Mouse (Mus musculus): Measurements from ENCODE around the gene Prrc2a.
"Not testable (repeated sequence)": the region's sequence is repeated elsewhere in the genome, so short reads cannot be mapped to it uniquely, and the experiment has no call there.

Gene Prrc2a

DNA sequence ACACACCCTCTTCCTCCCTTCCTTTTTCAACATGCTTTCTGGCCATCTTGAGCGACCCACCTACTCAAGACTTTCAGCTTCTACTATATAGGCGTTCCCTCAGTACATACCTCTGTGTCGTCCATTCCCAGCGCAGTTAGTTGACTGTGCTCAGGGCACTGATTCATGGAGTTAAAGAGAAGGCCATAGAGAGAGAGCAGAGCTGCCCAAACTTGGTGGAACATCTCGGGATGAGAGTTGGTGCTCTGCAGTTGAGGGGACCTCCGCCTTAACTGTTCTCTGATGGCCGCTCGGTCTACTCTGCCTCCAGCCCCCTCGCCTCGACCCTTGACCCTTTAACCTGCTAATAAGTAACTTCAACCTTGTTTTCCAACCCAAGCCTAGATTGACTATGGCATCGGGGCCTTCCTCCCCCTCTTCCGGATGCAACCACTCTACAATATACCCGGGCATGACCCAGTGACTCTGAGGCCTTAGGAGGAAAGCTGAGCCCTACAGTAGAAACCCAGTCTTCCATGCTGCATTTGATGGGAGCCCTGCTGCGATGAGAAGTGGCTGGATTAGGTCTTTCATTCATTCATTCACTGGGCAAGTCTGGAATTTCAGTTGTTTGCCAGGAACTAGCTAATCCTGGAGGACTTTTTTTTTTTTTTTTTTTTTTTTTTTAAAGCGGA is 33.1 kb downstream of the Prrc2a start, which contains the start of gene Apom:
TSS of gene Apom (minus strand) at position 551 of the 674 bp plus-strand sequence.
- no peak for DNase-seq

DNA sequence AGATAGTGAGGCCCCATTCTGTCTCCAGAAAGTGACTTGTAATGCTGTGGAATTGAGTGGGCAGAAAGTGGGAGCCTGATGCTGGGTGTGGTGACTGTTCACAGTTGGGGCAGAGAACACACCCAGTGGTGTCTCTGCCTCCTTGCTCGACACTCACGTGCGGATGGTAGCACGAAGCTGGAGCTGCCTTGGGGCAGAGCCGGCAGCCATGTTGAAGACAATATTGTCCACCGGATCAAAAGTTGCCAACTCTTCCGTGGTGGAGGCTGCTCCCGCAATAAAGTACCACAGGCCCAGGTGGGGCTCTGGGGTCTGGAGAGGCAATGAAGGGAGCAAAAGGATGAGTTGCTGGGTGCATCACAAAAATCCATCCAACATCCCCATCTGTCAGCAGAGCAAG is 33.7 kb downstream of the Prrc2a start:
- DNase-seq: no peak

DNA sequence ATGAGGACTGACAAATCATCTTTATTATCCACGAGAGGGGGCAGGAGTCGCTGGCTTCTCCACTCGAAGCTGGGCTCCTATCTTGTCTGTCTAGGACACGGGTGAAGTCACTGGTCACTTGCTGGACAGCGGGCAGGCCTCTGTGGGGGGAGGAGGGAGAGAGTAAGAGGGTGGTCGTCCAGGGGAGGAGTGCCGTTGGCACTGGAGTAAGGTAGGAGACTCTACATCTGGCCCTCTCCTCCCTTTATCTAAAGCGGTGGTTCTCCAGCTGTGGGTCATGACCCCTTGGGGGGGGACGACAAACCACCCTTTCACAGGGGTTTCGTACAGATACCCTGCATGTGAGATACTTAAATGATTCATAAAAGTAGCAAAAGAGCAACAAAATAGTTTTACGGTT is 35.7 kb downstream of the Prrc2a start:
- no peak for DNase-seq

DNA sequence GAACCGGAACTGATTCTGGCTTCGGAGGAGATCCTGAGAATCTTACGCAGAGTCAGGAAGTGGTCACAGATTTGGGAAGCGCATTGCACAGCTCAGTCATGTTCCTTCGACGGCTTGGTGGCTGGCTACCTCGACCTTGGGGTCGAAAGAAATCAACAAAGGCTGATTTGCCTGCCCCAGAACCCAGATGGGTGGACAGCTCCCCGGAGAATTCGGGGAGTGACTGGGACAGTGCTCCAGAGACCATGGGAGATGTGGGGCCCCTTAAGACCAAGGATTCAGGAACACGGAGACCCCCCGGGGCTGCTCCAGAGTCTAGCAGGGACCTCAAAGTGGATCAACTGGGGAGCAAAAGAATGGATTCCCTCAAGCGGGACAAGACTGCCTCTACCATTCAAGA is 37.7 kb downstream of the Prrc2a start:
- no peak for DNase-seq

GRCm38 (mm10) chr17:35126206-35126611 is 38.5 kb downstream of the Prrc2a start, which contains the start of gene D17H6S53E:
Gene D17H6S53E, plus strand, starts transcription at chr17:35126373.
- peak; percentile 61 for DNase-seq

- DNase-seq: no peak
Observed at GRCm38 (mm10) chr17:35125578-35125977, 39.1 kb downstream of the Prrc2a start.

DNA sequence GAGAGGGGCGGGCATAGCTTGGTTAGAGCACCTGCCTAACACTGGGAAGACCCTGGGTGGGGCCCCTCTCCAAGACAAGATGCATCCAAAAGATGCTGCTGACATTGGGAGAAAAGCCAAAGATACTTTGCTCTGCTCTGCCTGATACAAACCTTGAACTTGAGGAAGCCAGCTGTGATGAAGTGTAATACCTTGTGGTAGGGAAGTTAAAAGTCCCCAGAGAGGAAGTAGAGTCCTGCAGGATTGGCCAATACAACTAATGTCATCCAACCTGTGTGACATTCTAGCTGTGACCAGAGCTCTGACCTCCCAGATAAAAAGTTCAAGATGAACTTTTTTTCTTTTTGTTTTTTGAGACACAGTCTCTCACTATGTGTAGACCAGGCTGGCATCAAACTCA is 39.6 kb downstream of the Prrc2a start:
- DNase-seq: no peak

DNA sequence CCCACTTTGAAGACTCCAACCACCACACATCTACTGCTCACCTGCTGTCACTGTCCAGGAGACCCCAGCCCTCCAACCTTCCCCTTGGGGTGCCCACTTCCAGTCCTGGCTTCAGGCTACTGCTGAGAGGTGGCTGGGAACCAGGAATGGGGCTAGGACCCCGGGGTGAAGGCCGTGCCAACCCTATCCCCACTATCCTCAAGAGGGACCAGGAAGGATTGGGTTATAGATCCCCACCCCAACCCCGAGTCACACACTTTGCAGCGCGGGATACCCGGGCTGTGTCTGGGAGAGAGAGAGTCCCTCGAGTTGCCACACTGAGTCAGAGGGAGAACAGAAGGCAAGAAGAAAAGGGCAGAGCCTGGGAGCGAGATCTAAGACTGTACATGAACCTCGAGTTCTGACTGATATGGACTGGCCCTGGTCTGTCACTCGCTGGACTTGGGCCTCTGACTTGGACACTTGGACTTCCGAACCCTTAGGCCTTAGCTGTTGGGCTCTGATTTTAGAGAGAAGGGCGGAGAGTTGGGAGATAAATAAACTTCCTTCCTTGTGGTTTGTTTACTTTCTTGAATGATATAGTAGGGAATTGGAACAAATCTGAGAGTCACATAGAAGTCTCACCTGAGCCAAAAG is 40.3 kb downstream of the Prrc2a start:
- not testable (repeated sequence) for DNase-seq

DNA sequence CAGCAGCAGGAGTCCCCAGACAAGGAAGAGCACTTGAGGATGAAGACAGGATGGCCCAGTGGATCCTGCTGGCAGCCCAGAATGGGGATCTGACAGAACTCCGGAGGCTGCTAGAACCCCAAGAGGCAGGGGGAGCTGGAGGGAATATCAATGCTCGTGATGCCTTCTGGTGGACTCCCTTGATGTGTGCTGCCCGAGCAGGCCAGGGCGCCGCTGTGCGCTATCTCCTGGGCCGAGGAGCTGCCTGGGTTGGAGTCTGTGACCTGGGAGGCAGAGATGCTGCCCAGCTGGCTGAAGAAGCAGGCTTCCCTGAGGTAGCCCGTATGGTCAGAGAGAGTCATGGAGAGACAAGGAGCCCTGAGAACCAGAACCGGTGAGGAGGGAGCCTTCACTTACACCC is 41.4 kb downstream of the Prrc2a start:
- DNase-seq: not testable (repeated sequence)

GRCm38 (mm10) chr17:35121871-35122303 is 42.8 kb downstream of the Prrc2a start, which contains the start of gene Csnk2b:
Gene Csnk2b, minus strand, starts transcription at chr17:35122053.
- peak; percentile 69 for DNase-seq

- peak; percentile 97 for DNase-seq
Observed at GRCm38 (mm10) chr17:35121143-35121799, 43.4 kb downstream of the Prrc2a start, which contains the start of gene Gpank1. Gene Gpank1, plus strand, starts transcription at chr17:35121455.

DNA sequence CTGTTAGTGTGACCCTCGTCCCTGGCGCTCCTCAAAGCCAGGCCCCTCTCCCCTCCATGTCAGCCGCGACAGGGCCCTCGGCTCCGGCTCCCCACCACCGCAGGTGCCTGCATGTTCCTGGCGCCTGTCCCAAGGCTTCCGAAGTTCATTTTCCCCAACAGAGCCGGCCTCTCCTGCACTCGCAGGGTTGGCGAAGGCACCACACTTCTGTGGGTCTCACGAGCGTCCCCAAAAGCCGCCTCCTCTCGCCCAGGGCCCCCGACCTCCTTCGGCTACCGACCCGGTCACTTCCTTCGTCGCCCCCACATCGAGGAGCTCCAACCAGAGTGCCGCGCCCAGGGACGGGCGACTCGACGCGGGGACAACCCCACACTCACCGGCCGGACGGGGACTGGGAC is 44.0 kb downstream of the Prrc2a start:
- DNase-seq: no peak

DNA sequence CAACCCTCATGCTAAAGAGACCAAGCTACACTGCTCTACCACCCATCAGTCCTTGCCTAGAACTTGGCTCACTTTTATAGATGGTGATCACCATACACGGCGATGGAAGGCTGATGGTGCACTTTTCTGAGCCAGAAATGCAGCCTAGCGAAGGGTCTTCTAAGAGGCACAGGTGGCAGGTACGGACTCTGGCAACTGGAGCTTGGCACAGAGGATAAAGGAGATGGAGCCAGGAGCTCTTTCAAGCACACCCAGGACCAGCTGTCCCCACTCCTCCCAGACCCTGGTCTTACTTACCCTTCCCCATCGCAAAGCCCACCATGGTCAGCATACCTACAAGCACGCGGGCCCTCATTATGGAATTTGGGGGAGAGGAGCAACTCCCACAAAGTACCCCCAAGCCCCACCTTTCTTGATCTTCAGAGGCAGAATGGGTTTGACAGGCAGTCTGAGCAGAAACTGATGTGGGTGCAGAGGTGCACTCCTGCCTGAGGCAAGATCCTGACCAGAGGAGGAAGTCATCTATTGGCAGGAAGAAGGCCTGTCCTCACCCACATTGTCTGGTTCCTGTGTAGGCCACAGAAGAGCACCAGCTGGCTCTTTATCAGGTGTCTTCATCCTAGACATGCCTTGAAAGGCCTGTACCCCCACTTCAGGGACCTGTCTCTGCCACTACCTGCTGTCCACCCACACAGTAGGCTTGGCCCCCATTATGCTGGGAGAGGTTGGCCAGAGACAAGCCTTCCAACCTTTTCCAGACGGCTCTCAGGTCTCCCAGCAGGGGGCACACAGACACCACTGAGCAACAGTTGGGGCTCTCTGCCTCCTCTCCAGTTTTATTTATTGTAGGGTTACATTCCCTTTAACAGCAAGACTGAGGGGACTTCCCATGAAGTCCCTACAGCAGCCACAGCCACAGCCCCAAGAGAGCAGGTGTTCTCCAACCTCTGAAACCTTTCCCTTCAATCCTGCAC is 49.4 kb downstream of the Prrc2a start, which contains the start of gene Ly6g5b:
TSS of gene Ly6g5b (minus strand) at position 383 of the 974 bp plus-strand sequence.
- DNase-seq: peak; percentile 29

DNA sequence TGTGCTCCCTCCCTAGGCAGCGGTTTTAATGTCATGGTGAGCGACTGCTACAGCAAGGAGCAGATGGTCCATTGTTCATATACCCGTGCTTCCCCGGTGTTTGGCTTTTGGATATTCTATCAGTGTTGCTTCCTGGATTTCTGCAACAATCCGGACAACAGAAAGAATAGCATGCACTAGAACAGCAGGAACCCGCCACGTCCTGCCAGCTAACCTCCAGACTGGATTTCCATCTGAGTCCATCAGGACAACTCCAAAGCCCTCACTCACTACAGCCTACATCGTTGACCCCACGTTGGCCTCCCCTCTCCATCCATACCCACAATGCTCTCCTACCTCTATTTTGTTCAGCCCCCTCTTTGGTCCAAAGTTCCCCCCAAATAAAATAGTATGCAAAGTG is 52.9 kb downstream of the Prrc2a start:
- DNase-seq: no peak

- DNase-seq: peak; percentile 62
Observed at GRCm38 (mm10) chr17:35108097-35108496, 56.6 kb downstream of the Prrc2a start, which contains the start of gene Ly6g5c. Gene Ly6g5c, plus strand, starts transcription at chr17:35108279.

DNA sequence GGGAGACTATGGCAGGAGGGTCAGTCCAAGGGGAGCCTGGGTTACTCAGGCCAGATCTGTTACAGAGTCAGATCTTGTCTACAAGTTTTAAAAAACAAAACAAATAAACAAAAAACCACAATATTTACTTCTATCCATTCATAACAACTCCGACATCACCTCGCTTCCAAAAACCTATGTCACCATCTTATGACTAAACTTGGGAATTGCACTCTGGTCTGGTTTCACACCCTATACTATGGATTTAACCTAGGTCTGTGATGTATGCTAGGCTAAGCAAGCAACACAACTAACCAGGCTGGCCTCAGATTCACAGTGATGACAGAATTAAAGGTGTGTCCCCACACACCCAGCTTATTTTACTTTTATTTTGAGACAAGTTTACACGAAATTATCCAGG is 58.2 kb downstream of the Prrc2a start:
- no peak for DNase-seq

DNA sequence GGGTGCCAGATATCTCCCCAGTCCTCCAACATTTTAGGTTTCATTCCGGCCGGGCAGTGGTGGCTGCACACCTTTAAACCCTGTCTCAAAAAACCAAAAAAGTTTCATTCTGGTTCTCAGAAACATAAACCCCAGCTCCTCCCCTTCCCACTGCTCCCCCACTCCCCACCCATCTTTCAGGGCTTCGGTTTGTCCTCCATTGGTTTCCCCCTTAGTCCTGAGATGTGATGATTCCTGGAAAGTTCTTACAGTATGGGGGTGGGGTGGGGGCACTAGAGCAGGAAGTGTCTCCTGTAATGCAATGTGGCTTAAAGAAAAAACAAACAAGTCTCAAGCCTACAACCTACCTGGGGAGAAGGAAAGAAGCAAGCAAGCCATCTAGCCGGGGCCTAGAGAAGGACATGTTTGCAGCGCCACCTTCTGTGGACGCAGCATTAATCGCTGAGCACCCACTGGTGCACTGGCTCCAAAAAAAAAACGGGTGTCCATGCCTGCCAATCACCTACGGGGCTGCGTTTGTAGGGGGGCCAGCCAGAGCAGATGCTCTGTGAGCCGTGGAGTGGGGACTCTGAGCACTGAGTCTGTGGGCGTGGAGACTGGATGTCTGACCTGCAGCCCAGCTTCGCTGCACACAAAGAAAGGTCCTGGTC is 58.8 kb downstream of the Prrc2a start:
- DNase-seq: peak; percentile 63

DNA sequence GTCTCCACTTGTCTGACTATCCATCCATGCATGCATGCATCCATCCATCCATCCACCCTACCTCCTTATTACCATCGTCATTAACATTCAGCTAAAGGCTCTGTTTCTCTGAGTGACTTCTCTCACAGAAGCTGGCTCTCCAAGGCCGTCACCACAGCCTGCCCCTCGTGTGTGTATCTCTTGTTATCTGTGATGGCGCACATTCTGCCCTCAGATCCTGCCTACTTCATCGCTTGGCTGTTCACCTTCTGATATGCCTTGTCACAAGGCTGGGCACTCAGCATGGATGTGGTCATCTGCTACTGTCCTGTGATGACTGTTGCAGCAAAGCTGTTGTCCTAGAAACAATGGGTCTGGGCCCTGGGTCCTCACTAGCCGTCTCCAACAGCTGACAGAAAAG is 59.9 kb downstream of the Prrc2a start:
- no peak for DNase-seq

- DNase-seq: no peak
Observed at GRCm38 (mm10) chr17:35104079-35104478, 60.6 kb downstream of the Prrc2a start.

- no peak for DNase-seq
Observed at GRCm38 (mm10) chr17:35103221-35103690, 61.4 kb downstream of the Prrc2a start.

DNA sequence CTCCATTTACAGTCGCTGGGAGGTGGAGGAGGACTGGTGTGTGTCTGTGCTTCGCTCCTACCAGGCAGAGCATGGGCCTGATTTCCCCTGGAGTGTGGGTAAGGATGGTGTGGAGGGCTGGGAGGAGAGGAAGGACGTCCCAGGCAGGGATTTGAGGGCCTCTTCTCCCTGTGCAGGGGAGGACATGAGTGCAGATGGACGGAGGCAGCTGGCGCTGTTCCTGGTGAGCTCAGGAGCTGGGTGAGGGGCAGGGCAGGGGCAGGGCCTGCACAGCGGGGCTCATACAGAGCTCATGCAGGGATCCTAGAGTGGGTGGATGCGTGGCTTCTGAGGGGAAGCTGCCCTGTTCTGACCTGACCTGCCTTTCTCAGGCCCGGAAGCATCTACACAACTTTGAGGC is 62.4 kb downstream of the Prrc2a start:
- no peak for DNase-seq

- no peak for DNase-seq
Observed at GRCm38 (mm10) chr17:35101161-35101560, 63.5 kb downstream of the Prrc2a start.

Measured in cerebellum, adult 11 months (tissue).